Mouse (Mus musculus) small intestine, adult 10 weeks (tissue): ENCODE data around the gene Olfr137. TPM values are rescaled to one million over a fixed set of nuclear protein-coding genes. Genes with fewer than 3 reads are reported as not detected.

Experiments
- polyA plus RNA-seq: library from polyadenylated mRNA; stranded (reverse); fragments of 350-450 nt; fragmentation: Illumina TruSeq; extraction: RNeasy Lipid Tissue Mini Kit (QIAGEN cat#74804); gene quantifications from one replicate; pipeline ENCODE4 v1.2.3, GENCODE M21; 2014; ENCODE audit warnings: low replicate concordance

Gene Olfr137
- not detected for polyA plus RNA-seq

GRCm38 (mm10) chr17:38307470-38307869 lies at the start of gene Olfr137:
Olfr137 (minus strand) TSS chr17:38307570.

GRCm38 (mm10) chr17:38329531-38329930 lies 22.2 kb upstream of the Olfr137 start, which contains the start of gene Olfr136:
Olfr136 (plus strand) TSS chr17:38329831.

GRCm38 (mm10) chr17:38260735-38261134 lies 46.6 kb downstream of the Olfr137 start, which contains the start of gene Olfr138:
Olfr138 (plus strand) TSS chr17:38261035.

Other genes with a start within 250 kb of the Olfr137 start
- gene Olfr129, start 247.5 kb downstream of the Olfr137 start, polyA plus RNA-seq: not detected
- not detected for gene Olfr130, start 243.6 kb downstream of the Olfr137 start, polyA plus RNA-seq
- gene Olfr131, start 218.9 kb downstream of the Olfr137 start, polyA plus RNA-seq: not detected
- gene Olfr132, start 173.0 kb downstream of the Olfr137 start, polyA plus RNA-seq: not detected
- gene Olfr133, start 162.3 kb downstream of the Olfr137 start, polyA plus RNA-seq: not detected
- gene Olfr134, start 136.2 kb downstream of the Olfr137 start, polyA plus RNA-seq: not detected
- not detected for gene Olfr135, start 103.2 kb downstream of the Olfr137 start, polyA plus RNA-seq
- not detected for gene Olfr138, start 46.5 kb downstream of the Olfr137 start, polyA plus RNA-seq
- not detected for gene Olfr136, start 22.3 kb upstream of the Olfr137 start, polyA plus RNA-seq
- not detected for gene Esp36, start 112.6 kb upstream of the Olfr137 start, polyA plus RNA-seq
- not detected for gene Esp34, start 246.6 kb upstream of the Olfr137 start, polyA plus RNA-seq